Mouse (Mus musculus) urinary bladder, postnatal 36 days (tissue): ENCODE measurements around the gene Ddx41.
"Not testable (repeated sequence)": the region's sequence is repeated elsewhere in the genome, so short reads cannot be mapped to it uniquely, and the experiment has no call there.

Source experiments
- DNase-seq, 2 experiments: peaks; one replicate each; pipeline ENCODE4 v3.0.0; 2022; ENCODE audit warnings: low spot score in 2 of 2, mixed read lengths in 1 of 2

Ddx41 gene

DNA sequence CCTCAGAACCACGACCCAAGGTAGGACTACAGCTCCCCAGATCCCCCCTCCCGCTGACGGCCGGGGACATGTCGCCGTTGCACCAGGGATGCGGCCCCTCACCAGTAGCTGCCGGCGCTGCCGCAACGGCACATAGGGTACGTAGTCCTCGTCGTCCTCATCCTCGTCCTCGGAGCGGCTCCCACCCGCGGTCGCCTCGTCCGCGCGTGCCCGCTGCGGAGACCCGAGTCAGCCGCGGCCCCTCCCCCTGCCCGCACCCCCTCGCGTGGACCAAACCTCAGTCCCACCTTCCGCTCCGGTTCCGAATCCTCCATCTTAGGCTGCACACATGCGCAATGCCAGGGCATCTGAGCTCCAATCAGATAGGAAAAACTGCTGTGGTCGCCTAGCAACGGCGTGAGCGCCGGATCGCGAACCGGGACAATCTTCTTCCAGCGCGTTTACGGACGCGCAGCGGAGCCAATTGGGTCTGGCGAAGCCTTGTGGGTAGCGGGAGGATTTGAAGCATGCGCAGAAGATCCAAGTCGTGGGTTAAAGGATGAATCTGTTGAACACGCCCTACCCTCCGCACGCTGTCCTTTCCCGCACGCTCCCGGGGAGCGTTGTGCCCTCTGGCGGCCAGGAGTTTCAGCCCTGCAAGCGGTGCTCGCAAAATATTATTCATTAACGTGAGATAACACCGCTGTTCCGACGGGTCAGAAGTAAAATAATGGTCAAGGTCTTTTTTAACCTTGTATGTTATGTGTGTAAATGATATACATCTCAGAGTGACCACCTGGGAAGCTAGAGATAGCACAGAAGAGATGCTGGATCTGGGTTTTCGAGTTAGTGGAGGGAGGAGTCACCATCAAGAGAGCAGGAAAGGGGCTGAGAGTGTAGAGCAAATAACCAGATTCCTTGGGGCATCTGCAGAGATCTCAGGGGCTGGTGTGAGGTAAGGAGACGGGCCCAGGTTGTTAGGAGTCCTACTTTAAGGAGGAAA lies at the start of gene Ddx41:
Gene Ddx41, minus strand, starts transcription at position 465 of the 982 bp plus-strand sequence.
- peak; percentile 100 for DNase-seq

DNA sequence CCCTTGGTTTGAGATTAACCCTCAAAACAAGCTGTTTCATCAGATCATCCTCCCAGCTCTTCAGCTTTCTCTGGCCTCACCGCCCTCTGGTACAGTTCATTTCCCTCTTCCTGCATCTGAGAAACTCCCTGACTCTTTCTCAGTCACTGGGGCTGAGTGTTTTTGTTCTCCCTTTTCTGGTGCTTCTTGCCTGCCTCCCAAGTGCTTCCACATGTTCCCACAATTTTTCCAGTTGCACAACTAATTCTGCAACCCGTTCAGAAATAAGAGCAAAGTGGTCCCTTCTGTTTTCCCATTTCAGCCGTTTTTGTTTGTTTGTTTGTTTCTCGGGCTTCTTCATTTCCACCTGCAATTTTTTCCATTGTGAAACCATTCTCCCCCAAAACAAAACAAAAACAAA lies 41.6 kb upstream of the Ddx41 start:
- DNase-seq, result no peak

DNA sequence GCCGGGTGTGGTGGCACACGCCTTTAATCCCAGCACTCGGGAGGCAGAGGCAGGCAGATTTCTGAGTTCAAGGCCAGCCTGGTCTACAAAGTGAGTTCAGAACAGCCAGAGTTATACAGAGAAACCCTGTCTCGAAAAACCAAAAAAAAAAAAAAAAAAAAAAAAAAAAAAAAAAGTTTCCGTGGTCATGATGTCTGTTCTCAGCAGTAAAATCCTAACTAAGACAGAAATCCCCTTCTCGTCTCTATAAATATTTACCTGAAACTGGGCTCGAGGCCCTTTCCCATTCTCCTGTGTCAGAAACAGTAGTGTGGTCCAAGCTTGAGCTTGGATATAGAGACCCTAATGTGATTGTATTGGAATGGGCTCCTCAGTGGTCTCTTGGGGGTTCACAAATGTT lies 40.4 kb upstream of the Ddx41 start:
- DNase-seq, result not testable (repeated sequence)

DNA sequence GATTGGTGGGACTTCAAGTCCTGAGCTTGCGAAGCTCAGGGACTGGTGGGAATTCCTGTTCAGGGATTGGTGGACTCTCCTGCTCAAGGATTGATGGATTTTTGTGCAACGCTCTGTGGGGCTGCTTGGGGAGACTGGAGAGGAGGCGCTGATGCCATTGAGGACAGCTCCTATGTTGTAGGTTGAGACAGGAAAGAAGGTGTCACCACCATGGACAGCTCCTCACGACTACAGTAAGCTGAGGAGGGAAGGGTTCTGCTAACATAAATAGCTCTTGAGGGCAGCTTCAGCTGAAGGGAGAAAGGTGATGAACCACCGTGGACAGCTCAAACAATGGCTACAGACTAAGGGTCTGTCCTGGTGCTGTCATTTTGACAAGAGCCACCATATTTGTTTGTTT lies 39.5 kb upstream of the Ddx41 start:
- no peak for DNase-seq

DNA sequence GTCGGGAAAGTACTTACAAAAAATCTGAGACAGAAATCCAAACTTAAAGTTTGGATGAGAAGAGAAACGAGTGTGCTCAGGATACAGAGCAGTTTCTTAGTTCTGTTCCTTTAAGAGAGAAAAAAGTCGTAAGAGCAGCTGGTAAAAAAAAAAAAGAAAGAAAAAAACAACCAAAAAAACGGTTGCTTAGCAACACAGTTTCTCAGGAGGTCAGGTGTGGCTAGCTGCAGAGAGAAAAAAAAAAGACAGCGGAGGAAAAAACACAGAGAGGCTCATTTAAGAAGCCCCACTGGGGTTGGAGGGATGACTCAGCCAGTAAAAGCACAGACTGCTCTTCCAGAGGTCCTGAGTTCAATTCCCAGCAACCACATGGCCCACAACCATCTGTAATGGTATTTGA lies 37.9 kb upstream of the Ddx41 start:
- no peak for DNase-seq

DNA sequence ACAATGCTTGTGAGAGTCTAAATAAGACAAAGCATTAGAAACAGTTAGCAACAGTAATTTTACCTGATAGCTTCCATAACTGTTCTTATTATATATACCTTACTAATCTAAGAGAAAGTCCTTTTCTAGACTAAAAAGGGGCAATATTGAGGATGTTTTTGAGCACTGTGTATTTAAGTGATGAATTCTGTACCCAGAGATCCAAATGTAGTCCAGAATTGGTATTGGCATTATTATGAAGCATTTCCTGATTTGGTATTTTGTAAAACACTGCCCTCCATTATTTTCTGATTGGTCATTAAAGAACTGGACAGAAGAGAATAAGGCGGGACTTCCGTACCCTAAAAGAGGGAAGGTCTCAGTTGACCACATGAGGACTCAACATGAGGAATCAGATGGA lies 37.0 kb upstream of the Ddx41 start, which contains the start of gene Tmed9:
Gene Tmed9, plus strand, starts transcription at position 301 of the 400 bp plus-strand sequence.
- DNase-seq, result no peak

DNA sequence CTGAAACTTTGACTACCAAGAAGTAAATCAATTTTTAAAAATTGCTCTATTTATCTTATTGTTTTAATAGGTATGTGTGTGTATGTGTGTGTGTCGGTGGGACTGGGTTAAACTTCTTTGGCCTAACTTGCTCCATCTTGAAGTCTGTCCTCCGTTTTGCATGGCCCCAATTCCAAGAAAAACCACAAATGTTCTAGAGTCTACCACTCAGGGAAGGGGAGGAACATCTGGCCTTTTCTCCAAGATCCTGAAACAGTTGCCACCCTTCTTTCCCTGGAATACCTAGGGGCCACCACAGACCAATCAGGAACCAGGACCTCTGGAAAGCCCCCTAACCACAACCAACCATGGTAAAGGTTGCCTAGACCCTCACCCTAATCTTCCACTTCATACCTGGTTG lies 35.5 kb upstream of the Ddx41 start:
- DNase-seq, result no peak

DNA sequence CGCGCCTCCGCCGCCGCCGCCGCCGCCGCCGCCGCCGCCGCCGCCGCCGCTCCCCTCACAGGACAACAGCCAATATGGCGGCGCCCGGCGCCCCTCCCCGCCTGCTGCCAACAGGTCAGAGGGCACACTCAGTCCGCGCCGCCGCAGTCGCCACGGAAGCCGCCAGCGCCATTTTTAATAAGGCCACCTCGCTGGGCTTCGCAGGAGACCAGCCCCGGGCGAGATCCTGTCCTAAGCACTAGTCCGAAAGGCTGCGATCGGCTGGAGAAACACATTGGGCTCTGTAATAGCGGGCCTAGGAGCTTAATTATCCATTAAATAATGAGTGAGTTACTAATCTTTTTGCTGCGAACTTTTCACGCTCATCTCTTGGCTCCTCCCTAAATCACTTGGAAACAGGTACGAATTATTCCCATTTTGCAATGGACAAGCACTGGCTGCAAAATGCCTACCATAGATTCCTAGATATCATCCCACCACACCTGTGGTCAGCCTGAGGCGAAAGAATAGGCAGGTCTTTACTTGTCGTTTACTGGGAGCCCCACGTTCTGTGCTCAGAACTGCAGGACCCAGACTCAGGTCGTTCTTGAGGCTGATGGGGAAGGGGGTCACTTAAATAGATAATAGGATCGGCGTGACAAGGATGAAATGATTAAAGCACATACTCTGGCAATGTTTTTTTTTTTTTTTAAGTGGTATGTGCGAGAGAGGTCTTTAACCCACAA lies 34.7 kb upstream of the Ddx41 start, which contains the start of gene Fam193b:
Gene Fam193b, minus strand, starts transcription at position 94 of the 725 bp plus-strand sequence.
- DNase-seq, result peak; percentile 95

DNA sequence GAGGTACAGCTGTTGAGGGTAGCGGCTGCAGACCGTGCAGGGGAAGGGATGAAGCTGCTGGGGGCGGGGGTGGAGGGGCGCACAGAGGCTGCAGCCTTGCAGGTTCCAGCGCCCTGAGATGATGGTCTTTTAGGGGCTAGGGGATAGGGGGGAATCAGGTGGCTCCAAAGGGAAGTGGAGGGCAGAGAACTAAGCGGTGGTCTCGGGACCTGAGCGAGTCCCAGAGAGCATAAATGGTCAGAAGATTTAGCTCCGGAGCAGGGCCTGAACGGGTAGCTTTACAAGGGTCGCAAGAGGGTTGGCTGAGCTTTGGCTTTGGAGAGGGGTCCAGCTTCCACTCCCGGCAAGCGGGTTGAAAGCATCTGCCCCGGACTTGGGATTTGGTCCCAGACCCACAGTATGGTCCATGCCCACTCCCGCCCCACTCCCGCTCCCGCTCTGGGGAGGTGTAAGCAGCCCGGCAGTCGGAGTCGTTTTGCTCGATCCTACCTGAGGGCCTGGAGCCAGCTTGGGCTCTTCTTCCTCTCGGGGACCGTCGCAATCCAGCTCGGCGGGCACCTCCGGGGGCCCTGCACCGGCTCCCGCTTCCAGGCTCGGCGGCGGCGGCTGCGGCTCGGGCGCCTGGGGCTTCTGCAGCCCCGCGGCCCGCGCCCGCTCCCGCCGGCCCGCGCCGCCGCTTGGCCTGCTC lies 34.0 kb upstream of the Ddx41 start:
- DNase-seq, result peak in 1 of 2 experiments; percentile 28

DNA sequence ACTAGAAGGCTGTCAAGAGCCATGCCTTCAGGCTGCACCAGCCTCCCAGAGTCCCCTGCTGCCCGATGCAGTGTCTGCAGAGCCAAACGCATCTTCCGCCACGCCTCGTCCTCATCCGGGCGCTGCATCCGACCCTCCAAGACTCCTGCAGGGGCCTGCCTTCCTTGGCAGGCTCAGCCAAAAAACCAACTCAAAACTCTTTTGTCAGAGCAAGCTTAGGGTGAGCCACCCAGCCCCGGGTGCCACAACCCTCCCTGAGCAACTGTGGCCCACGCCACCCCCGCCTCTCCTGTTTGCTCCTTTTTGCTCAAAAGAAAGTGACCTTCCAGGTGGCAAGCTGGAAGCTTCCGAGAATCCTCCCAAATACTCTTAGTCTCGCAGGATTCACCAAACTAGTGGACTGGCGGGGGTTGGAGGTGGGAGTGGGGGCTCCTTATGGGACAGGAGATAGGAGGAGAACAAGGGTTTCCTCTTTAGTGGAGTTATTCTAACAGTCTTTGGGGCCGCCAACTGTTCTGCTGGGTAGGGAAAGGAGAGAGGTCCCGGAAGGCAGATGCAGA lies 33.3 kb upstream of the Ddx41 start:
- DNase-seq, result no peak

DNA sequence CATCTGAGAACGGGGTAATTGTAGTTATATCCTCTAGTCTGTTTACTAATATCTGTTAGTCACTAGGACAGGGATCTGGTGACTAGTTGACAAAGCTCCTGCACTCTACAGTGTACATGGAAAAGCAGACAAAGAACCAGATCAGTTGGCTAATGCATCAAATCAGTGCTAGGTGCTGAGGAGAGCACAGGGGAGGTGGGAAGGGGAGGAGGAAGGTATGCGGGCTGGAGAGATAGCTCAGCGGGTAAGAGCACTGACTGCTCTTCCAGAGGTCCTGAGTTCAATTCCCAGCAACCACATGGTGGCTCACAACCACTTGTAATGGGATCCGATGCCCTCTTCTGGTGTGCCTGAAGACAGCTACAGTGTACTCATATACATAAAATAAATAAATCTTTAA lies 32.1 kb upstream of the Ddx41 start:
- DNase-seq, result not testable (repeated sequence)

DNA sequence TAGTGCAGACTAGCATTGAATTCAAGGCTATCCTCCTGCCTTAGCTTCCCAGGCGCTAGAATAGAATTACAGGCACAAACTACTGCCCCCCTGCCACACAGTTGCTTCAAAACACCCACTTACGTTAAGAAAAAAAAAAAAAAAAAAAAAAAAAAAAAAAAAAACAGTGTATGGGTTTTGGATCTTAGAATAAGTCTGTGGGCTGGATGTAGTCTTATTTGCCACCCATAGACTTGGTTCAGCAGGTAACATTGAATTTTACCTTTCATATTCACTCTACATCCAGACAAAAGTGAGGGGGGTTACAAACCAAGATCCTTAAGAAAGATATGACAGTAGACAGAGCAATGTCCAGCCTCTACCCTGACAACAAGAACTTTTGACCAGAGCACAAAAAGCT lies 31.5 kb upstream of the Ddx41 start:
- DNase-seq, result no peak

DNA sequence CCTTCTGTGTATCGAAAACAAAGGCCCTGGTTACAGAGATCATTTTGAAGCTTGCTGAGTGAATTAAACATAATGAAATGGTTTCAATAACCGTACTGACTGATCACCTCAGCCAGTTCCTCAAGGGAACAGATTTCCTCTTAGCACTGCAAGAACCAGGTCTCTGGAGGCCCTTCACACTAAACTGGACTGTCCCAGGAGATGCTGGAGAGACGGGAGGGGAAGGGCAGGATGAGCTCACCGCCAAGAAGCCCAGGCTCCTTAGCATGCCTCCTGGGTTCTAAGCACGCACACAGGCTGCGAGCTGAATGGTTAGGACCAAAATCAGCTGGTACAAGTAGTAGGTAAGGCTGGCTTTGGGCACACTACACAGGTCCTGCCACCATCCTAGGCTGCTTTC lies 30.5 kb upstream of the Ddx41 start:
- DNase-seq, result no peak

DNA sequence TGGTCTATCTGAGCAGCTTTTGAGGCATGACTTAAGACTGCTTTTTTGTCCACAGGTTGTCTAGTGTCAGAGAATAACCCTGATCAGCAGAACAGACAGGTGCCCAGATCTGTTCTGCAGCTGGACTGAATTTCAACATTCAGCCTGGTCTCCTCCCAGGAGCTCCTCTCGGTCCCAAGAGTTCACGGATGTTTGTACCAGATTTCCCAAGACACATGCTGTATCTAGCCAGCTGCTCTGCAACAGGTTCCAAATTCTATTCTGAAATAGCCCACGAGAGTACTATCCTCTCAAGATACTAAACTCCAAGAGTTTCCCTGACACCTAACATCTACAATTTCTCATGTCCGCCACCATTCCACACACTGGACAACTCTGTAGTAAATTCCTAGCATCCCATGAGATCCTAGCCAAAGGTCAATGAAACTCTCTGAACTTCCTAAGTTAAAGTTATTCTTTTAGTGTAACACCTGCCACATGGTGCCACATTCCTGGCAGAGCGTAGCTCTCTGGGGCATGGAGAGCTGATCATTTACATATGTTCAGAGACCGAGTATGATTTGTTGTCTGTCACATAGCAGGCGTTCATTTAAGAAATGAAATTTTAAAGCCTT lies 26.9 kb upstream of the Ddx41 start:
- no peak for DNase-seq

DNA sequence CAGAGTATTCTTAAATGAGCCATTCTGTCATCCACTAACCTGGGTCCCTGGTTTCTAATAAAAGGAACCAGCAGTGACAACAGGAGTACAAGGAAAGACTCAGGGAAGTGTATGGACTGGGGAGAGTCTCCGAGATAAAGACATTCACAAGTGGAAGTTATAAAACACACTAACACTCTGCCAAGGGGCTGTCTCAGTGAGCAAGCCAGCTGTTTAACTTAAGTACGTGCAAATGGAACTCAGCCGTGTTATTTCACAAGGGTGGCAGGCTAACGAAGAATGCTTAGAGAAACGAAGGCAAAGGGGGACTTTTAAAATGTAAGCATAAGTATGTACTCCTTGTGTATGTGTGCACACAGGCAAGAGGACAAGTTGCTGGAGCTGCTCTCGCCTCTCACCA lies 21.0 kb upstream of the Ddx41 start:
- no peak for DNase-seq

DNA sequence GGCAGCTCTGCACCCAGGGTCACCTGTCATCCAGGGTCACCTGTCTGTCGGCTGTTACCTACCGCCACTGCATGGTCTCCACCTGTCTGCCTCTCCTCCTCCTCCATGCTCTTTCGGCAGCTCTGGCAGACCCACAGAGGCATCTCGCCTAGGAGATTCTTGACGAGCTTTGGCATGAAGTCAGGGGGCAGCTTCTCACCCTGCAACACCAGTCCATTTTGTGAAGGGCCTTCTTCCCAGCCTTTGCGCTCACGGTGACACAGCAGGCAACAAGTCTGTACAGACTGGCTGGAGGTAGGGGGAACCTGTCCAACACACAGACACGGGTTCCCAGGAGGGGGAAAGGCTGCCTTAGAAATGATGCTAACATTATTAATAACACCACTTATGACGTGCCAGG lies 19.5 kb upstream of the Ddx41 start:
- no peak for DNase-seq

DNA sequence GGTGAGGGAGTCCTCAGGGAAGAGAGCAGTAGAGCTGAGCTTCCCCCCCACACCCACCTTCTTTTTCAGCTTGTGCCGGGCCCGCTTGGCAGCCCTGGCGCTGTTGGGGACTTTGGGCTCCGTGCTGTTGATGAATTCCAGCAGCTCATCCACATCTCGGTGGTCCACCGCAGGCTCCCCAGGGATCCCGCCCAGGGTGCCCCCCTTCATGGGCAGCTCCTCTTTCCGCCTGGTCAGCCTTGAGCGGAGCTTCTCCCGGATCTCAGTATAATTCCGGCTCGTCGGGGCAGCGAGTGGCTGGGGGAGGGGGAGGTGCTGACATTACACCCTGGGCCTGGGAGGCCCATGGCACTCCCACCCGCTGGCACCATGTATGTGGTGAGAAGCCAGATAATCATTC lies 12.6 kb upstream of the Ddx41 start:
- no peak for DNase-seq

DNA sequence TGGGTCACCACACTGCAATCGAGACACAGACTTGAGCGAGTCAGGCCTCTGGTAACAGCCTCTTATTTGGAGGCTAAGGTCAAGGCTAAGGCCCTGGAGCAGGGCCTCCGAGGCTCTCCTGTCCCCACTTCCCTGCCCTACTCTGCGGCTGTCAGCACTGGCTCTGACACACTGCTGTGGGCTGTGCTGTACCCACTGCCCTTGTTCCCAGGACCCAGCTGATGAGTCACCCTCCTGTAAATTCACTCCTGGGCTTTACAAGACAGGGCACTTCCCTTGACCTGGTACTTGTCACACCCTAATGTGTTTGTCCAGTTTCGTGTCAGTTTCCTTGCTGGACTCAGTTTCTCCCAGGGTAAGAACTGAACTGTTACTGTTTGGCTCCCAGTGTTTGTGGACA lies 12.0 kb upstream of the Ddx41 start:
- no peak for DNase-seq

DNA sequence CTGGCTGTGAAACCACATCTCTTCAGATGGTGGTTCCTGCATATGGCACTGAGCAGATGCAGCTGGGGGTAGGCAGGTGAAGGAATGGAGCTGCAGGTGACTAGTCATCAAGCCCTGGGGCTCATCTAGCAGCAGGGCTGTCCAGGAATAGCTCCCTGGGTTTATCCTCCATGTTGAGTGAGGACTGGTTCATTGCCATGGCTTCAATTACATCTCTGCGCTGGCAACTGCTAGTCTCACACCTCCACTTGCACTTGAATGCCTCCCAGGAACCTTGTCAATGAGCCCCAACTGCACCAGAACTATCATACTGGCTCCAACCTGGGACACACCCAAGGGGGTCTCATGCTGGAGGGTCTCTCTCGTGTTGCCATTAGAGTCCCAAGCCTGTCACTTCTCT lies 11.5 kb upstream of the Ddx41 start:
- no peak for DNase-seq

DNA sequence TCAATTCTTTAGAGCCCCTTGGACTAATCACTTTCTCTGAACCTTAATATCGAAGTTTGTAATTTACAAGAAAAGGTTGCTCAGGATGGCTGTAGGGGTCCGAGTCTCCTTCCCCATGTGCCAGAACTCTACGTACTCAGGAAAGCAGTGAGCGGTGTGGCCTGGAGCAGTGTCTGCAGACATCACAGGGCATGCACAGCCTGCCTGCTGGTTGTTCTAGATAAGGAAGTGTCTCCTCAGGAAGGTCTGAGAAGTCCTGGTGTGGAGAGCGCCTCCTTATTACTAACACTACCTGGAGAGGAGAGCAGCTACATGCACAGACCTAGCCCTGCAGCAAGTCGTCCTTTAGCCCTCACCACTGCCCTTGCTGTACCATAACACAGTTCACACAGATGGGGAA lies 8.3 kb upstream of the Ddx41 start:
- no peak for DNase-seq

DNA sequence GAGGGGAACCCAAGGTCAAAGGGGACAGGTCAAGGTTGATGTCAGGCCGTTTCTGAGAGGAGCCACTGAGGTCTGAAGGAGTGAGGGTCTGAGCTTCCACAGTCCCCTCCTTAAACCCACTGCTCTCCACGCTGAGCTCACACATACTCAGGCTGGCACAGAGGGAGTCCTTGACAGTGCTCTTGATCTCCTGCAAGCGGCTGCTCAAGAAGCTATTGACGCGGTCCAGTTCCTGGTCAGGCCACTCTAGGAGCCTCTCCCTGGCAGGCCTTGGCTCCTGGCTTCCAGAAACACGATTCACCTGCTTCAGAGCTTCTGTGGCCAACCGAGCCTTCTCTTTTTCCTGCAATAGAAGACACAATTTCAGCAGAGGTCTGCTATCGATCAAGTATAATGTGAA lies 7.0 kb upstream of the Ddx41 start:
- DNase-seq, result no peak
